Mouse (Mus musculus): ENCODE measurements around the gene Cd244a. TPM values are rescaled to one million over a fixed set of nuclear protein-coding genes. Genes with fewer than 3 reads are reported as not detected.

The Cd244a gene
- polyA plus RNA-seq, 2 experiments: 0.03 to 0.39 TPM

GRCm38 (mm10) chr1:171561639-171562225 lies 2.7 kb downstream of the Cd244a start:
- DNase-seq (ENCODE audit: low spot score) (no peak), ATAC-seq (ENCODE audit: low FRiP score, low read depth) (no peak)
- Histone ChIP-seq H3K9me3 (ENCODE audit: control insufficient read depth, low read length) (no peaks in the 10 kb centered on the region), H3K9ac (ENCODE audit: low read depth, low read length, severe bottlenecking) (no peak overlapping the region), H3K4me2 (replicated peaks; ENCODE audit: low read depth, low read length, severe bottlenecking) (no peak overlapping the region), H3K27me3 (ENCODE audit: control insufficient read depth, insufficient read depth, low read length) (no peaks in the 10 kb centered on the region), H3K27ac (replicated peaks; ENCODE audit: low read depth, low read length) (no peak overlapping the region), H3K4me3 (replicated peaks; ENCODE audit: low read length) (no peak overlapping the region), H3K4me1 (ENCODE audit: control insufficient read depth, insufficient read depth, low read length) (no peaks in the 10 kb centered on the region), H3K36me3 (ENCODE audit: control insufficient read depth, insufficient read depth, low read length) (no peaks in the 10 kb centered on the region)
- 79% methylated on average over 8 of the region's 11 CpGs for WGBS
- no peak for TF ChIP-seq POLR2A (IDR thresholded peaks at IDR 0.05; ENCODE audit: borderline replicate concordance, extremely low read depth, insufficient read depth, insufficient read length)

DNA sequence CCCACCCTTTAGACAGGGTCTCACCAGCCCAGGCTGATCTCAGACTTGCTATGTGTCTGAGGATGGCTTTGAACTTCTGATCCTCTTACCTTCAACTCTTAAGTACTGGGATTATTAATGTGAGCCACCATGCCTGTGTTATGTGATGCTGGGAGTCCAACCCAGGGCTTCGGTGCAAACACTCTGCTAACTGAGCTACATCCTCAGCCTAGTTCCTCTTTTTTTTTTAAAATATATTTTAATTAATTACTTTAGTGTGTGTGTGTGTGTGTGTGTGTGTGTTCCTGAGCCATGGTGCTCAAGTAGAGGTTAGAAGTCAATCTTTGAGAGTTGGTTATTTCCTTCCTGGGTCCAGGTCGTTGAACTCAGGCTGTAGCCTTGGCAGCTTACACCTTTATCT lies 4.0 kb downstream of the Cd244a start:
- H3K9me3 ChIP-seq (ENCODE audit: control insufficient read depth, low read length): no peaks in the 10 kb centered on the region
- DNase-seq (ENCODE audit: low spot score) (no peak), ATAC-seq (ENCODE audit: low FRiP score, low read depth) (no peak)
- no peak for TF ChIP-seq POLR2A (IDR thresholded peaks at IDR 0.05; ENCODE audit: borderline replicate concordance, extremely low read depth, insufficient read depth, insufficient read length)
- 77% methylated on average over 2 of the region's 2 CpGs for WGBS
- no peaks in the 10 kb centered on the region for H3K36me3 ChIP-seq (ENCODE audit: control insufficient read depth, insufficient read depth, low read length)
- no peaks in the 10 kb centered on the region for H3K27me3 ChIP-seq (ENCODE audit: control insufficient read depth, insufficient read depth, low read length)
- H3K4me1 ChIP-seq (ENCODE audit: control insufficient read depth, insufficient read depth, low read length): no peaks in the 10 kb centered on the region
- no peak overlapping the region for H3K9ac ChIP-seq (ENCODE audit: low read depth, low read length, severe bottlenecking)
- H3K27ac ChIP-seq (replicated peaks; ENCODE audit: low read depth, low read length): no peak overlapping the region
- no peak overlapping the region for H3K4me2 ChIP-seq (replicated peaks; ENCODE audit: low read depth, low read length, severe bottlenecking)
- H3K4me3 ChIP-seq (replicated peaks; ENCODE audit: low read length): no peak overlapping the region

GRCm38 (mm10) chr1:171564247-171564646 lies 5.3 kb downstream of the Cd244a start:
- 58% methylated on average over 3 of the region's 3 CpGs for whole genome bisulfite sequencing
- Histone ChIP-seq H3K9me3 (ENCODE audit: control insufficient read depth, low read length) (no peaks in the 10 kb centered on the region), H3K4me2 (replicated peaks; ENCODE audit: low read depth, low read length, severe bottlenecking) (no peak overlapping the region), H3K4me3 (replicated peaks; ENCODE audit: low read length) (no peak overlapping the region), H3K4me1 (ENCODE audit: control insufficient read depth, insufficient read depth, low read length) (no peaks in the 10 kb centered on the region), H3K36me3 (ENCODE audit: control insufficient read depth, insufficient read depth, low read length) (no peaks in the 10 kb centered on the region), H3K27ac (replicated peaks; ENCODE audit: low read depth, low read length) (no peak overlapping the region), H3K9ac (ENCODE audit: low read depth, low read length, severe bottlenecking) (no peak overlapping the region), H3K27me3 (ENCODE audit: control insufficient read depth, insufficient read depth, low read length) (no peaks in the 10 kb centered on the region)
- no peak for ATAC-seq (ENCODE audit: low FRiP score, low read depth)
- TF ChIP-seq POLR2A (IDR thresholded peaks at IDR 0.05; ENCODE audit: borderline replicate concordance, extremely low read depth, insufficient read depth, insufficient read length): no peak
- peak; percentile 21 for DNase-seq (ENCODE audit: low spot score)

GRCm38 (mm10) chr1:171565888-171566287 lies 6.9 kb downstream of the Cd244a start:
- no peak overlapping the region for H3K27ac ChIP-seq (replicated peaks; ENCODE audit: low read depth, low read length)
- no peak overlapping the region for H3K4me2 ChIP-seq (replicated peaks; ENCODE audit: low read depth, low read length, severe bottlenecking)
- DNase-seq (ENCODE audit: low spot score): no peak
- H3K4me3 ChIP-seq (replicated peaks; ENCODE audit: low read length): no peak overlapping the region
- no peak overlapping the region for H3K9ac ChIP-seq (ENCODE audit: low read depth, low read length, severe bottlenecking)
- no peaks in the 10 kb centered on the region for H3K27me3 ChIP-seq (ENCODE audit: control insufficient read depth, insufficient read depth, low read length)
- TF ChIP-seq POLR2A (IDR thresholded peaks at IDR 0.05; ENCODE audit: borderline replicate concordance, extremely low read depth, insufficient read depth, insufficient read length): no peak
- WGBS: 75% methylated on average over 4 of the region's 4 CpGs
- H3K9me3 ChIP-seq (ENCODE audit: control insufficient read depth, low read length): no peaks in the 10 kb centered on the region
- H3K36me3 ChIP-seq (ENCODE audit: control insufficient read depth, insufficient read depth, low read length): no peaks in the 10 kb centered on the region
- no peak for ATAC-seq (ENCODE audit: low FRiP score, low read depth)
- H3K4me1 ChIP-seq (ENCODE audit: control insufficient read depth, insufficient read depth, low read length): no peaks in the 10 kb centered on the region

GRCm38 (mm10) chr1:171566777-171567176 lies 7.8 kb downstream of the Cd244a start:
- no peak overlapping the region for H3K4me3 ChIP-seq (replicated peaks; ENCODE audit: low read length)
- no peak for TF ChIP-seq POLR2A (IDR thresholded peaks at IDR 0.05; ENCODE audit: borderline replicate concordance, extremely low read depth, insufficient read depth, insufficient read length)
- H3K4me2 ChIP-seq (replicated peaks; ENCODE audit: low read depth, low read length, severe bottlenecking): no peak overlapping the region
- no peaks in the 10 kb centered on the region for H3K36me3 ChIP-seq (ENCODE audit: control insufficient read depth, insufficient read depth, low read length)
- no peaks in the 10 kb centered on the region for H3K4me1 ChIP-seq (ENCODE audit: control insufficient read depth, insufficient read depth, low read length)
- no peaks in the 10 kb centered on the region for H3K9me3 ChIP-seq (ENCODE audit: control insufficient read depth, low read length)
- no peak overlapping the region for H3K9ac ChIP-seq (ENCODE audit: low read depth, low read length, severe bottlenecking)
- ATAC-seq (ENCODE audit: low FRiP score, low read depth): no peak
- no peaks in the 10 kb centered on the region for H3K27me3 ChIP-seq (ENCODE audit: control insufficient read depth, insufficient read depth, low read length)
- 24% methylated on average over 8 of the region's 8 CpGs for WGBS
- DNase-seq (ENCODE audit: low spot score): peak; percentile 85
- H3K27ac ChIP-seq (replicated peaks; ENCODE audit: low read depth, low read length): no peak overlapping the region

DNA sequence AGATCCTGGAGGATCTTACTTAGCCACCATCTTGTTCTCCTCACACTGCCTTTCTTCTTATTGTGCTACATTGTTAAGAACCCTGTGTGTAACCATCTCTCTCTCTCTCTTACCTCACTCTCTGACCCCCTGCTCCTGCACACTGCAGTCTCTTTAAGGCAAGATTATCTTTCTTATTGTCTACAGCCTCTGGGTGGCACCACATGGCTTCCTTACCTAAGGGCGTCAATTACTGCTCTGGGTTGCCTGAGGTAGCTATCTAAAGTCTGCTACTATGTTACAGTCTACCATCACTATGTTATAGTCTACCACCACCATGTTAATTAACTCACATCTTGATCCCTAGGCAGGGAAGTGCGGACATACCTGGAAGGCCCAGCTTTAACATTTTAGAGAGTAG lies 9.4 kb downstream of the Cd244a start:
- ATAC-seq (ENCODE audit: low FRiP score, low read depth): no peak
- H3K36me3 ChIP-seq (ENCODE audit: control insufficient read depth, insufficient read depth, low read length): no peaks in the 10 kb centered on the region
- no peak overlapping the region for H3K9ac ChIP-seq (ENCODE audit: low read depth, low read length, severe bottlenecking)
- DNase-seq (ENCODE audit: low spot score): no peak
- 57% methylated on average over 2 of the region's 2 CpGs for WGBS
- H3K27ac ChIP-seq (replicated peaks; ENCODE audit: low read depth, low read length): no peak overlapping the region
- H3K4me2 ChIP-seq (replicated peaks; ENCODE audit: low read depth, low read length, severe bottlenecking): no peak overlapping the region
- H3K4me3 ChIP-seq (replicated peaks; ENCODE audit: low read length): no peak overlapping the region
- no peaks in the 10 kb centered on the region for H3K27me3 ChIP-seq (ENCODE audit: control insufficient read depth, insufficient read depth, low read length)
- no peaks in the 10 kb centered on the region for H3K9me3 ChIP-seq (ENCODE audit: control insufficient read depth, low read length)
- TF ChIP-seq POLR2A (IDR thresholded peaks at IDR 0.05; ENCODE audit: borderline replicate concordance, extremely low read depth, insufficient read depth, insufficient read length): no peak
- H3K4me1 ChIP-seq (ENCODE audit: control insufficient read depth, insufficient read depth, low read length): no peaks in the 10 kb centered on the region

Data from limb, embryonic 14.5 days (tissue).